ENCODE assay signal across 10 mouse cellular contexts in genomic region chr15:78409570-78410052, GRCm38 (mm10). TPM values are rescaled to one million over a fixed set of nuclear protein-coding genes. Genes with fewer than 3 reads are reported as not detected.
DNase-seq lines count a peak whose midpoint lies in the region; ATAC-seq and TF ChIP-seq lines count a peak whose summit lies in the region.
"Had no signal": no experiment of that assay in that cellular context is flagged by ENCODE, and none has a peak within 500 bp of the region (broad histone marks: within the 10 kb centered on the region; RNA-seq: fewer than 3 reads in every experiment).

No protein-coding gene starts in this region.

- H3K79me2 ChIP-seq in liver, adult 2 months (ENCODE audit: control insufficient read depth, insufficient read depth, low read length), result peaks cover 38% of the 10 kb centered on the region; the same call in 1 of the 2 replicates

- H3K4me3 ChIP-seq in lung, embryonic 16.5 days (ENCODE audit: low read length), result peak overlapping the region; percentile 24
- peak overlapping the region; percentile 15 for H3K4me3 ChIP-seq in intestine, embryonic 14.5 days (ENCODE audit: low read depth, low read length)
- H3K4me3 ChIP-seq in liver, adult 2 months (ENCODE audit: insufficient read depth, low read depth, low read length), result peak overlapping the region; percentile 64

- peak overlapping the region; percentile 43; the same call in 1 of the 2 replicates for H3K9ac ChIP-seq in lung, embryonic 16.5 days (ENCODE audit: low read length)
- 0 out of 2 replicates have a peak overlapping the region, but pooled peaks have one; percentile 4 for H3K9ac ChIP-seq in intestine, embryonic 14.5 days (ENCODE audit: low read length)
- peak overlapping the region; percentile 78 for H3K9ac ChIP-seq in liver, adult 2 months (ENCODE audit: low read depth, low read length)

- ATAC-seq in lung, embryonic 16.5 days (ENCODE audit: low read depth), result no peak
- ATAC-seq in intestine, embryonic 14.5 days (replicated peaks; ENCODE audit: low FRiP score, low TSS enrichment, low read depth), result no peak

- no peak for TF ChIP-seq POLR2A in liver, adult 2 months (IDR thresholded peaks at IDR 0.05; ENCODE audit: extremely low read depth, insufficient read depth, low read length)

- peak overlapping the region; percentile 46 for H3K4me2 ChIP-seq in lung, embryonic 16.5 days (ENCODE audit: low read depth, low read length)
- peak overlapping the region; percentile 36 for H3K4me2 ChIP-seq in intestine, embryonic 14.5 days (ENCODE audit: low read length)

- no peaks in the 10 kb centered on the region for H3K9me3 ChIP-seq in lung, embryonic 16.5 days (ENCODE audit: control insufficient read depth, low read length)
- no peaks in the 10 kb centered on the region for H3K9me3 ChIP-seq in intestine, embryonic 14.5 days (ENCODE audit: control insufficient read depth, low read length)

- WGBS in lung, embryonic 16.5 days, result 28% methylated on average over 12 of the region's 12 CpGs
- WGBS in intestine, embryonic 14.5 days, result 16% methylated on average over 12 of the region's 12 CpGs
- WGBS in liver, adult 2 months, result 26% methylated on average over 12 of the region's 12 CpGs

- no peak for DNase-seq in lung, postnatal 4 days
- peak; percentile 74 for DNase-seq in intestine, embryonic 14.5 days (ENCODE audit: low spot score)
- peak; percentile 98 for DNase-seq in liver, adult 2 months (ENCODE audit: extremely low read depth, low read depth, low spot score)
- peak; percentile 81 for DNase-seq in yolk sac, embryonic 10.5 days (ENCODE audit: low spot score)
- no peak for DNase-seq in right cerebral cortex, postnatal 36 days (ENCODE audit: low spot score in 2 of 2)
- DNase-seq in testis, postnatal 14 days (ENCODE audit: low spot score), result no peak
- DNase-seq in retina, embryonic 14.5 days (ENCODE audit: low spot score), result no peak

- TF ChIP-seq CTCF in liver, adult 2 months (IDR thresholded peaks at IDR 0.05; ENCODE audit: low read depth, low read length), result no peak

- no peak overlapping the region for H3K27ac ChIP-seq in lung, embryonic 16.5 days (ENCODE audit: low read length)
- H3K27ac ChIP-seq in intestine, embryonic 14.5 days (ENCODE audit: low read depth), result no peak overlapping the region
- peak overlapping the region; percentile 93 for H3K27ac ChIP-seq in liver, adult 2 months (replicated peaks; ENCODE audit: insufficient read depth, low read depth, low read length)

- peaks cover 14% of the 10 kb centered on the region for H3K27me3 ChIP-seq in lung, embryonic 16.5 days (ENCODE audit: control insufficient read depth, insufficient read depth, low read depth, low read length)
- peaks cover 42% of the 10 kb centered on the region for H3K27me3 ChIP-seq in intestine, embryonic 14.5 days (replicated peaks; ENCODE audit: control insufficient read depth, insufficient read depth, low read length)
- no peaks in the 10 kb centered on the region for H3K27me3 ChIP-seq in liver, adult 2 months (ENCODE audit: control insufficient read depth, insufficient read depth, low read length)

- peaks cover 24% of the 10 kb centered on the region for H3K4me1 ChIP-seq in lung, embryonic 16.5 days (replicated peaks; ENCODE audit: control insufficient read depth, insufficient read depth, low read length)
- peaks cover 9% of the 10 kb centered on the region; the same call in 1 of the 2 replicates for H3K4me1 ChIP-seq in intestine, embryonic 14.5 days (replicated peaks; ENCODE audit: control insufficient read depth, insufficient read depth, low read length)
- H3K4me1 ChIP-seq in liver, adult 2 months (ENCODE audit: control insufficient read depth, insufficient read depth, low read length), result peaks cover 29% of the 10 kb centered on the region

- 0 out of 2 replicates have a peak, but pooled peaks cover 3% of the 10 kb centered on the region for H3K36me3 ChIP-seq in lung, embryonic 16.5 days (ENCODE audit: control insufficient read depth, insufficient read depth, low read length)
- H3K36me3 ChIP-seq in intestine, embryonic 14.5 days (ENCODE audit: control insufficient read depth, insufficient read depth, low read length), result no peaks in the 10 kb centered on the region
- peaks cover 2% of the 10 kb centered on the region; the same call in 1 of the 2 replicates for H3K36me3 ChIP-seq in liver, adult 2 months (ENCODE audit: control insufficient read depth, insufficient read depth, low read length)

RNA-seq across cellular contexts. Expression of gene Mpst, which starts 3.4 kb away (rescaled TPM):
- polyA plus RNA-seq in lung, embryonic 16.5 days (2015; fragmentation: Nextera tagmentation; extraction: Ambion mirVana), result 5.0 and 5.5 TPM in 2 replicates
- polyA plus RNA-seq in intestine, embryonic 14.5 days (2014; fragmentation: Nextera tagmentation; extraction: Ambion mirVana), result 2.1 and 2.7 TPM in 2 replicates
- 86.0 and 106 TPM in 2 replicates for total RNA-seq in liver, adult 2 months (2014; rRNA removed)
- 377 and 408 TPM in 2 replicates for polyA plus RNA-seq in liver, adult 2 months (2012; rRNA removed)

RNA-seq across cellular contexts. Expression of gene Tst, which starts 3.9 kb away (rescaled TPM):
- polyA plus RNA-seq in lung, embryonic 16.5 days (2015; fragmentation: Nextera tagmentation; extraction: Ambion mirVana), result 129 and 160 TPM in 2 replicates
- polyA plus RNA-seq in intestine, embryonic 14.5 days (2014; fragmentation: Nextera tagmentation; extraction: Ambion mirVana), result 10.9 and 15.9 TPM in 2 replicates
- 303 and 343 TPM in 2 replicates for total RNA-seq in liver, adult 2 months (2014; rRNA removed)
- polyA plus RNA-seq in liver, adult 2 months (2012; rRNA removed), result 621 and 686 TPM in 2 replicates

RNA-seq across cellular contexts. Expression of gene Tex33, which starts 13.9 kb away (rescaled TPM):
- not detected in 2 replicates for polyA plus RNA-seq in lung, embryonic 16.5 days (2015; fragmentation: Nextera tagmentation; extraction: Ambion mirVana)
- polyA plus RNA-seq in intestine, embryonic 14.5 days (2014; fragmentation: Nextera tagmentation; extraction: Ambion mirVana), result not detected in 2 replicates
- total RNA-seq in liver, adult 2 months (2014; rRNA removed), result not detected in 2 replicates
- polyA plus RNA-seq in liver, adult 2 months (2012; rRNA removed), result not detected in 2 replicates
- total RNA-seq: megakaryocyte progenitor cell, adult 5-6 weeks had no signal
- polyA plus RNA-seq: urinary bladder, adult 2 months had no signal

RNA-seq across cellular contexts. Expression of gene Kctd17, which starts 18.8 kb away (rescaled TPM):
- polyA plus RNA-seq in lung, embryonic 16.5 days (2015; fragmentation: Nextera tagmentation; extraction: Ambion mirVana), result 32.1 and 37.0 TPM in 2 replicates
- 35.0 and 37.7 TPM in 2 replicates for polyA plus RNA-seq in intestine, embryonic 14.5 days (2014; fragmentation: Nextera tagmentation; extraction: Ambion mirVana)
- total RNA-seq in liver, adult 2 months (2014; rRNA removed), result 1.2 and 2.6 TPM in 2 replicates
- polyA plus RNA-seq in liver, adult 2 months (2012; rRNA removed), result 8.6 and 10.4 TPM in 2 replicates

RNA-seq across cellular contexts. Expression of gene Tmprss6, which starts 58.8 kb away (rescaled TPM):
- 0.14 and 0.74 TPM in 2 replicates for polyA plus RNA-seq in lung, embryonic 16.5 days (2015; fragmentation: Nextera tagmentation; extraction: Ambion mirVana)
- 0.09 TPM in 1 of 2 replicates, not detected in the other for polyA plus RNA-seq in intestine, embryonic 14.5 days (2014; fragmentation: Nextera tagmentation; extraction: Ambion mirVana)
- 188 and 242 TPM in 2 replicates for total RNA-seq in liver, adult 2 months (2014; rRNA removed)
- polyA plus RNA-seq in liver, adult 2 months (2012; rRNA removed), result 514 and 542 TPM in 2 replicates
- total RNA-seq: megakaryocyte progenitor cell, adult 5-6 weeks had no signal

Comparison
In these comparisons a context has a peak if more than half of its experiments do, and no peak if none do; other contexts are left out.
1. H3K9ac ChIP-seq: peak in every context shown above with its lines; median percentile 78 in liver, adult 2 months; 43 in lung, embryonic 16.5 days; 4 in intestine, embryonic 14.5 days.
2. DNase-seq: peak in intestine, embryonic 14.5 days (single experiment), liver, adult 2 months (single experiment) and yolk sac, embryonic 10.5 days (single experiment); none in lung, postnatal 4 days (0 of 2), right cerebral cortex, postnatal 36 days (0 of 2), testis, postnatal 14 days (single experiment) and retina, embryonic 14.5 days (single experiment).
3. RNA of gene Mpst, which starts 3.4 kb away (polyA plus RNA-seq): 377 to 408 TPM in liver, adult 2 months; 5.0 to 5.5 TPM in lung, embryonic 16.5 days and 2.1 to 2.7 TPM in intestine, embryonic 14.5 days; every median in the first group is over 10 times any median in the second.
4. Peak in every context shown above with its lines, with median percentiles within 50 percentile points of each other: H3K4me3 ChIP-seq.